Mouse (Mus musculus) thymus, postnatal 25 days (tissue): ENCODE data around the gene Oip5.

Experiments used
- DNase-seq: peaks from one replicate; pipeline ENCODE4 v3.0.0; 2022

Oip5 gene

GRCm38 (mm10) chr2:119584282-119584681, 34.0 kb downstream of the Oip5 start:
- DNase-seq: no peak

- DNase-seq: no peak
Observed at GRCm38 (mm10) chr2:119583439-119583838, 34.8 kb downstream of the Oip5 start.

- no peak for DNase-seq
Observed at GRCm38 (mm10) chr2:119581571-119581970, 36.7 kb downstream of the Oip5 start.

- no peak for DNase-seq
Observed at GRCm38 (mm10) chr2:119572471-119572870, 45.8 kb downstream of the Oip5 start.

GRCm38 (mm10) chr2:119566182-119566855, 52.0 kb downstream of the Oip5 start:
- no peak for DNase-seq

GRCm38 (mm10) chr2:119565284-119565683, 53.0 kb downstream of the Oip5 start:
- DNase-seq: no peak

- no peak for DNase-seq
Observed at GRCm38 (mm10) chr2:119561794-119562193, 56.5 kb downstream of the Oip5 start.
